Mouse (Mus musculus) common myeloid progenitor, adult 5-6 weeks (primary cell): ENCODE data around the gene Tomm6. TPM values are rescaled to one million over a fixed set of nuclear protein-coding genes. Genes with fewer than 3 reads are reported as not detected.

Experiments
- ATAC-seq: replicated peaks from 2 replicates; pipeline ENCODE4 v1.8.0; 2016; ENCODE audit warnings: low read depth, mild to moderate bottlenecking, moderate TSS enrichment, inconsistent platforms; ENCODE audit not compliant: poor library complexity, severe bottlenecking
- total RNA-seq: library from RNA; stranded (forward); fragments of 200-1000, 187-1606 nt; gene quantifications from 2 replicates; pipeline ENCODE4 v1.2.3, GENCODE M21; 2017

Gene Tomm6
- total RNA-seq, 1 experiment from 2014 or later = 74.6 TPM

GRCm38 (mm10) chr17:47698156-47698555 lies 10.0 kb upstream of the Tomm6 start:
- ATAC-seq = no peak

- no peak for ATAC-seq
Observed at GRCm38 (mm10) chr17:47695337-47695710, 7.1 kb upstream of the Tomm6 start.

- peak; percentile 91 for ATAC-seq
Observed at GRCm38 (mm10) chr17:47694503-47695336, 6.5 kb upstream of the Tomm6 start, which contains the start of gene Prickle4. Gene Prickle4 (minus strand): TSS chr17:47694736.

GRCm38 (mm10) chr17:47694442-47694502 lies 6.1 kb upstream of the Tomm6 start, which contains the start of gene Gm21981:
Gene Gm21981 (minus strand): TSS chr17:47694455.
- ATAC-seq = no peak

- no peak for ATAC-seq
Observed at GRCm38 (mm10) chr17:47693671-47694441, 5.7 kb upstream of the Tomm6 start.

- no peak for ATAC-seq
Observed at GRCm38 (mm10) chr17:47691650-47692049, 3.5 kb upstream of the Tomm6 start.

- no peak for ATAC-seq
Observed at GRCm38 (mm10) chr17:47689894-47690293, 1.7 kb upstream of the Tomm6 start.

- peak; percentile 24 for ATAC-seq
Observed at GRCm38 (mm10) chr17:47688608-47689575, 706 bp upstream of the Tomm6 start, which contains the start of gene Frs3. Gene Frs3 (plus strand): TSS chr17:47689030.

GRCm38 (mm10) chr17:47687409-47688343 lies 510 bp downstream of the Tomm6 start:
- ATAC-seq = peak; percentile 88

- no peak for ATAC-seq
Observed at GRCm38 (mm10) chr17:47682836-47683235, 5.3 kb downstream of the Tomm6 start.

GRCm38 (mm10) chr17:47678702-47679101 lies 9.5 kb downstream of the Tomm6 start:
- no peak for ATAC-seq

GRCm38 (mm10) chr17:47678238-47678637 lies 9.9 kb downstream of the Tomm6 start:
- no peak for ATAC-seq

GRCm38 (mm10) chr17:47676581-47676980 lies 11.6 kb downstream of the Tomm6 start:
- peak; percentile 73 for ATAC-seq

- ATAC-seq = peak; percentile 53
Observed at GRCm38 (mm10) chr17:47672311-47673111, 15.7 kb downstream of the Tomm6 start.

GRCm38 (mm10) chr17:47671988-47672310 lies 16.2 kb downstream of the Tomm6 start:
- ATAC-seq = 0 out of 2 replicates have a peak, but pooled peaks have one; percentile 13

- no peak for ATAC-seq
Observed at GRCm38 (mm10) chr17:47669166-47669565, 19.0 kb downstream of the Tomm6 start.

GRCm38 (mm10) chr17:47664474-47664873 lies 23.7 kb downstream of the Tomm6 start:
- no peak for ATAC-seq

GRCm38 (mm10) chr17:47663009-47663713 lies 25.0 kb downstream of the Tomm6 start:
- ATAC-seq = no peak
